Mouse (Mus musculus): ENCODE results near the gene Cutc. TPM values are rescaled to one million over a fixed set of nuclear protein-coding genes. Genes with fewer than 3 reads are reported as not detected.

Cutc gene
- total and polyA plus RNA-seq, 3 experiments: 10.0 to 18.8 TPM; not detected in 1

GRCm38 (mm10) chr19:43795511-43795910 is 42.7 kb downstream of the Cutc start:
- Histone ChIP-seq H3K4me1 (ENCODE audit: control insufficient read depth in 1 of 2, insufficient read depth in 2 of 2, low read length in 2 of 2) (no peaks in the 10 kb centered on the region), H3K9me3 (replicated peaks; ENCODE audit: insufficient read depth, low read length) (no peaks in the 10 kb centered on the region), H3K27ac (ENCODE audit: control insufficient read depth, low read depth, low read length) (no peak overlapping the region), H3K36me3 (ENCODE audit: control insufficient read depth in 1 of 2, insufficient read depth in 2 of 2, low read length in 2 of 2) (no peaks in the 10 kb centered on the region), H3K27me3 (ENCODE audit: control insufficient read depth in 1 of 2, insufficient read depth in 2 of 2, low read length in 2 of 2) (peaks cover 0 to 2% of the 10 kb centered on the region in 2 experiments; a peak in 2 of 4 replicates), H3K4me3 (ENCODE audit: control insufficient read depth in 1 of 2, insufficient read depth in 1 of 2, low read depth in 2 of 2, low read length in 2 of 2) (no peak overlapping the region), H3K9ac (ENCODE audit: control insufficient read depth, low read depth, low read length, poor library complexity, severe bottlenecking) (no peak overlapping the region), H3K79me2 (ENCODE audit: control insufficient read depth, insufficient read depth, low read length, poor library complexity) (no peaks in the 10 kb centered on the region)
- no peak for DNase-seq (ENCODE audit: low read depth, low spot score)
- TF ChIP-seq ZNF384 (IDR thresholded peaks at IDR 0.05; ENCODE audit: low read depth, low read length): no peak
- TF ChIP-seq HCFC1 (IDR thresholded peaks at IDR 0.05; ENCODE audit: low read depth, low read length): no peak
- TF ChIP-seq GATA1 (IDR thresholded peaks at IDR 0.05; ENCODE audit: low read depth, low read length): no peak
- TF ChIP-seq USF1 (IDR thresholded peaks at IDR 0.05; ENCODE audit: low read depth, low read length): no peak
- TF ChIP-seq MEF2A (IDR thresholded peaks at IDR 0.05; ENCODE audit: extremely low read depth, insufficient replicate concordance, low read depth, low read length, poor library complexity, severe bottlenecking): no peak
- no peak for TF ChIP-seq RAD21 (IDR thresholded peaks at IDR 0.05; ENCODE audit: low read depth, low read length)
- no peak for TF ChIP-seq NELFE (IDR thresholded peaks at IDR 0.05; ENCODE audit: low read depth, low read length)
- no peak for TF ChIP-seq TBP (IDR thresholded peaks at IDR 0.05; ENCODE audit: low read depth, low read length)
- TF ChIP-seq TAL1 (IDR thresholded peaks at IDR 0.05; ENCODE audit: low read length): no peak
- no peak for TF ChIP-seq BHLHE40 (IDR thresholded peaks at IDR 0.05; ENCODE audit: borderline replicate concordance, low read depth, low read length)
- TF ChIP-seq JUND (IDR thresholded peaks at IDR 0.05; ENCODE audit: low read depth, low read length): no peak
- no peak for TF ChIP-seq E2F4 (IDR thresholded peaks at IDR 0.05; ENCODE audit: borderline replicate concordance, low read depth, low read length)
- no peak for TF ChIP-seq EP300 (IDR thresholded peaks at IDR 0.05; ENCODE audit: low read depth in 1 of 2, low read length in 2 of 2)
- no peak for TF ChIP-seq ZKSCAN1 (IDR thresholded peaks at IDR 0.05; ENCODE audit: low read depth, low read length)
- no peak for TF ChIP-seq UBTF (IDR thresholded peaks at IDR 0.05; ENCODE audit: borderline replicate concordance, insufficient read depth, low read depth, low read length)
- TF ChIP-seq MAZ (IDR thresholded peaks at IDR 0.05; ENCODE audit: low read depth, low read length): no peak
- TF ChIP-seq GABPA (IDR thresholded peaks at IDR 0.05; ENCODE audit: low read depth, low read length): no peak
- TF ChIP-seq POLR2A (IDR thresholded peaks at IDR 0.05; ENCODE audit: control insufficient read depth in 1 of 2, insufficient read depth in 1 of 2, low read depth in 1 of 2, low read length in 2 of 2, poor library complexity in 1 of 2): no peak
- TF ChIP-seq NRF1 (IDR thresholded peaks at IDR 0.05; ENCODE audit: insufficient read depth, low read depth, low read length, poor library complexity, severe bottlenecking): no peak

GRCm38 (mm10) chr19:43797216-43797615 is 44.4 kb downstream of the Cutc start:
- H3K9me3 ChIP-seq (replicated peaks; ENCODE audit: insufficient read depth, low read length): no peaks in the 10 kb centered on the region
- H3K36me3 ChIP-seq (ENCODE audit: control insufficient read depth in 1 of 2, insufficient read depth in 2 of 2, low read length in 2 of 2): no peaks in the 10 kb centered on the region
- TF ChIP-seq MAFK (IDR thresholded peaks at IDR 0.05; ENCODE audit: borderline replicate concordance, low read depth, low read length) (no peak), SMC3 (IDR thresholded peaks at IDR 0.05; ENCODE audit: low read depth, low read length) (no peak), GATA1 (IDR thresholded peaks at IDR 0.05; ENCODE audit: low read depth, low read length) (no peak), CTCF (IDR thresholded peaks at IDR 0.05 in 2 of 3, conservative IDR thresholded peaks at IDR 0.05 in 1 of 3; ENCODE audit: control insufficient read depth in 1 of 3, insufficient read depth in 1 of 3, low read depth in 2 of 3, low read length in 3 of 3, poor library complexity in 1 of 3, severe bottlenecking in 1 of 3) (no peak), GABPA (IDR thresholded peaks at IDR 0.05; ENCODE audit: low read depth, low read length) (no peak), KAT2A (conservative IDR thresholded peaks at IDR 0.05; ENCODE audit: low read depth, low read length) (no peak), RCOR1 (IDR thresholded peaks at IDR 0.05; ENCODE audit: low read depth, low read length) (no peak)
- H3K27ac ChIP-seq (ENCODE audit: control insufficient read depth, low read depth, low read length): no peak overlapping the region
- H3K79me2 ChIP-seq (ENCODE audit: control insufficient read depth, insufficient read depth, low read length, poor library complexity): no peaks in the 10 kb centered on the region
- H3K9ac ChIP-seq (ENCODE audit: control insufficient read depth, low read depth, low read length, poor library complexity, severe bottlenecking): no peak overlapping the region
- 0 out of 4 replicates have a peak, but pooled peaks cover 0 to 6% of the 10 kb centered on the region in 2 experiments for H3K4me1 ChIP-seq (ENCODE audit: control insufficient read depth in 1 of 2, insufficient read depth in 2 of 2, low read length in 2 of 2)
- H3K27me3 ChIP-seq (ENCODE audit: control insufficient read depth in 1 of 2, insufficient read depth in 2 of 2, low read length in 2 of 2): peaks cover 0 to 2% of the 10 kb centered on the region in 2 experiments; a peak in 2 of 4 replicates
- no peak overlapping the region for H3K4me3 ChIP-seq (ENCODE audit: control insufficient read depth in 1 of 2, insufficient read depth in 1 of 2, low read depth in 2 of 2, low read length in 2 of 2)
- no peak for DNase-seq (ENCODE audit: low read depth, low spot score)
